Mouse (Mus musculus) forebrain, embryonic 13.5 days (tissue): ENCODE results near the gene 1700011M02Rik. TPM values are rescaled to one million over a fixed set of nuclear protein-coding genes. Genes with fewer than 3 reads are reported as not detected.

Source experiments
- polyA plus RNA-seq: library from polyadenylated mRNA; unstranded; fragments of >200 nt; fragmentation: Nextera tagmentation; extraction: Ambion mirVana; gene quantifications from 2 replicates; pipeline ENCODE4 v1.2.1, GENCODE M21; 2015

Gene 1700011M02Rik
- polyA plus RNA-seq, 1 experiment from 2014 or later = not detected

Other genes with a start within 250 kb of the 1700011M02Rik start
- gene Gm3880, start 221.9 kb upstream of the 1700011M02Rik start, polyA plus RNA-seq = not detected in 2 replicates
- not detected in 2 replicates for gene Gm9112, start 201.3 kb upstream of the 1700011M02Rik start, polyA plus RNA-seq
- gene Dmrtc1b, start 201.0 kb upstream of the 1700011M02Rik start, polyA plus RNA-seq = not detected in 2 replicates
- not detected in 2 replicates for gene Dmrtc1c1, start 105.9 kb upstream of the 1700011M02Rik start, polyA plus RNA-seq
- not detected in 2 replicates for gene Dmrtc1c2, start 54.3 kb upstream of the 1700011M02Rik start, polyA plus RNA-seq
- gene 1700031F05Rik, start 40.9 kb upstream of the 1700011M02Rik start, polyA plus RNA-seq = not detected in 2 replicates
- gene Dmrtc1a, start 218 bp upstream of the 1700011M02Rik start, polyA plus RNA-seq = 0.86 and 0.90 TPM in 2 replicates
- gene 1700018G05Rik, start 19.5 kb downstream of the 1700011M02Rik start, polyA plus RNA-seq = not detected in 2 replicates